12 mouse cellular contexts compared by ENCODE assay signal in the genomic region with DNA sequence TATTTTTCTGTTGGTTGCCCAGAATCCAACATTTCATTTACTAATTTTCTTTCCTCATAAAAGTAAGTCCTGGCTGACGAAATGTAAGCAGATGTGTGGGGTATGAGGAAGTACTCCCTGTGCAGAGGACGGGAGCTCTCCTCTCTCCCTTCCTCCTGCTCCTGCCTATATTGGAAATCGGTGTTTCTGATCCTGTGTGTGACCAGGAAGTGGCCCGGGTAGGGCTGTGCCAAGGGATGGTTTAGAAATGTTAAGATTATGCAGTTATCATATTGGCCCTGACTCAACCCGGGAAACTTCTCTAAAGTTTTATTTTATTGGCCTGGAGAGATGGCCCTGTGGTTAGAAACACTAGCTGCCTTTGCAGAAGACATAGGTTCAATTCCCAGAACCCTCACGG. TPM values are rescaled to one million over a fixed set of nuclear protein-coding genes. Genes with fewer than 3 reads are reported as not detected.
DNase-seq lines count a peak whose midpoint lies in the region; ATAC-seq lines count a peak whose summit lies in the region.
"Had no signal": no experiment of that assay in that cellular context is flagged by ENCODE, and none has a peak within 500 bp of the region (broad histone marks: within the 10 kb centered on the region; RNA-seq: fewer than 3 reads in every experiment).

No protein-coding gene starts in this region.

- H3K4me2 ChIP-seq in heart, embryonic 16.5 days (ENCODE audit: low read depth, low read length), result no peak overlapping the region

- no peaks in the 10 kb centered on the region for H3K36me3 ChIP-seq in heart, embryonic 16.5 days (ENCODE audit: control insufficient read depth, insufficient read depth)
- H3K36me3 ChIP-seq in limb, embryonic 10.5 days, result peaks cover 9% of the 10 kb centered on the region; the same call in 1 of the 2 replicates

- no peak for DNase-seq in heart, adult 8-10 months (ENCODE audit: low spot score)
- DNase-seq in thymus, postnatal 36 days, result peak; percentile 12 to 17
- DNase-seq in thymus, adult 18-20 months, result no peak
- no peak for DNase-seq in limb, embryonic 10.5 days (ENCODE audit: low spot score)
- DNase-seq in left cerebral cortex, adult 18-20 months (ENCODE audit: low spot score in 2 of 2), result no peak
- no peak for DNase-seq in cerebellum, postnatal 36 days
- DNase-seq: adrenal gland, adult 2 months; kidney, adult 11 months; layer of hippocampus, adult 9-11 months had no signal

- H3K4me1 ChIP-seq in heart, embryonic 16.5 days (ENCODE audit: control insufficient read depth, insufficient read depth, low read length), result peaks cover 20% of the 10 kb centered on the region
- peaks cover 18% of the 10 kb centered on the region for H3K4me1 ChIP-seq in limb, embryonic 10.5 days

- H3K9ac ChIP-seq in heart, embryonic 16.5 days (ENCODE audit: low read length), result no peak overlapping the region

- no peak overlapping the region for H3K4me3 ChIP-seq in heart, embryonic 16.5 days (ENCODE audit: low read length)
- no peak overlapping the region for H3K4me3 ChIP-seq in limb, embryonic 10.5 days

- ATAC-seq in heart, embryonic 16.5 days (replicated peaks; ENCODE audit: extremely low read depth, insufficient read depth, low FRiP score), result no peak
- ATAC-seq: Patski had no signal

- H3K27ac ChIP-seq in heart, embryonic 16.5 days (ENCODE audit: low read length), result peak overlapping the region; percentile 83
- 0 out of 2 replicates have a peak overlapping the region, but pooled peaks have one; percentile 68 for H3K27ac ChIP-seq in limb, embryonic 10.5 days

- no peaks in the 10 kb centered on the region for H3K9me3 ChIP-seq in heart, embryonic 16.5 days (replicated peaks; ENCODE audit: control insufficient read depth, low read length)
- H3K9me3 ChIP-seq in limb, embryonic 10.5 days (replicated peaks), result no peaks in the 10 kb centered on the region
- H3K9me3 ChIP-seq: megakaryocyte, embryonic 14.5 days had no signal

- WGBS in heart, embryonic 16.5 days, result 58% methylated on average over 6 of the region's 6 CpGs
- 91% methylated on average over 6 of the region's 6 CpGs for WGBS in limb, embryonic 10.5 days

- no peaks in the 10 kb centered on the region for H3K27me3 ChIP-seq in heart, embryonic 16.5 days (ENCODE audit: control insufficient read depth, insufficient read depth, low read length)
- H3K27me3 ChIP-seq in limb, embryonic 10.5 days (ENCODE audit: low read depth, poor library complexity, severe bottlenecking), result no peaks in the 10 kb centered on the region
- H3K27me3 ChIP-seq: megakaryocyte, embryonic 14.5 days; Patski had no signal

RNA-seq across cellular contexts. Expression of gene Fam160b1, which starts 5.8 kb away (rescaled TPM):
- polyA plus RNA-seq in heart, embryonic 16.5 days (2015; fragmentation: Nextera tagmentation; extraction: Ambion mirVana), result 10.0 and 10.8 TPM in 2 replicates
- 10 to 100 TPM in 3 of 4 experiments, 1 to 10 TPM in 1; 9.8 to 11.6 (median 10.8) TPM for total RNA-seq in heart, adult 8-10 months (2022)
- 12.2 and 13.2 TPM in 2 replicates for polyA plus RNA-seq in limb, embryonic 10.5 days (2016; fragmentation: Nextera tagmentation; extraction: Ambion mirVana)
- total RNA-seq in left cerebral cortex, adult 18-20 months (2021), result 10 to 100 TPM; 25.3 to 26.3 TPM

RNA-seq across cellular contexts. Expression of gene Ablim1, which starts 40.0 kb away (rescaled TPM):
- 72.6 and 76.3 TPM in 2 replicates for polyA plus RNA-seq in heart, embryonic 16.5 days (2015; fragmentation: Nextera tagmentation; extraction: Ambion mirVana)
- 100 to 1,000 TPM; 450 to 472 (median 462) TPM for total RNA-seq in heart, adult 8-10 months (2022)
- 13.3 and 16.4 TPM in 2 replicates for polyA plus RNA-seq in limb, embryonic 10.5 days (2016; fragmentation: Nextera tagmentation; extraction: Ambion mirVana)
- 100 to 1,000 TPM; 115 to 119 TPM for total RNA-seq in left cerebral cortex, adult 18-20 months (2021)

Comparison
In these comparisons a context has a peak if more than half of its experiments do, and no peak if none do; other contexts are left out.
1. DNase-seq: peak in thymus, postnatal 36 days (2 of 2); none in heart, adult 8-10 months (single experiment), thymus, adult 18-20 months (0 of 2), limb, embryonic 10.5 days (single experiment), left cerebral cortex, adult 18-20 months (0 of 2) and cerebellum, postnatal 36 days (0 of 2).